Mouse (Mus musculus) gastrocnemius, postnatal 14 days (tissue): ENCODE results near the gene Ndufb3. TPM values are rescaled to one million over a fixed set of nuclear protein-coding genes. Genes with fewer than 3 reads are reported as not detected.
"Not testable (repeated sequence)": the region's sequence is repeated elsewhere in the genome, so short reads cannot be mapped to it uniquely, and the experiment has no call there.

Experiments used
- DNase-seq: peaks from one replicate; pipeline ENCODE4 v3.0.0; 2021; ENCODE audit warnings: mixed read lengths
- intact Hi-C: fragments of 180-260 bp; cut with DNase I; formaldehyde crosslinking; loops from one replicate; pipeline ENCODE4 v1.15.1; 2025; ENCODE audit warnings: low total_unique reads
- total RNA-seq, 2 experiments: library from RNA; stranded (reverse); gene quantifications; 2 replicates each; pipeline ENCODE4 v1.2.3; 2021

The Ndufb3 gene
- total RNA-seq, 2 experiments from 2014 or later: 166 to 184 TPM

DNA sequence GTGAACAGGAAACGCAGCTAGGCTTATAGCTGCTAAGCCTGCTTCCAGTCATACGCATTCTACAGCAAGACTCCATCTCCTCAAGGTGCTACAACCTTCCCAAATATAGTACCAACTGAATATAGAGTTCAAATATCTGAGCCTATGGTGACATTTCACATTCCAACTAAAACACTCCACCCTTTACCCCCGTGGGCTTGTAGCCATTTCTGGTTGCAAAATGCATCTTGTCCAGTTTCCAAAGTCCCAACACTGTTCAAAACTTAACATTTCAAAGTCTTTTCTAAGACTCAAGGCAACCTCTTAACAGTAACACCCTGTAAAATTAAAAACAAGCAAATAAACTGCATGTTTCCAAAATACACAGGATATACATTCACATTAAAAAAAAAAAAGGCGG is 29.0 kb downstream of the Ndufb3 start:
- no peak for DNase-seq
- intact Hi-C loops: no loop called here

DNA sequence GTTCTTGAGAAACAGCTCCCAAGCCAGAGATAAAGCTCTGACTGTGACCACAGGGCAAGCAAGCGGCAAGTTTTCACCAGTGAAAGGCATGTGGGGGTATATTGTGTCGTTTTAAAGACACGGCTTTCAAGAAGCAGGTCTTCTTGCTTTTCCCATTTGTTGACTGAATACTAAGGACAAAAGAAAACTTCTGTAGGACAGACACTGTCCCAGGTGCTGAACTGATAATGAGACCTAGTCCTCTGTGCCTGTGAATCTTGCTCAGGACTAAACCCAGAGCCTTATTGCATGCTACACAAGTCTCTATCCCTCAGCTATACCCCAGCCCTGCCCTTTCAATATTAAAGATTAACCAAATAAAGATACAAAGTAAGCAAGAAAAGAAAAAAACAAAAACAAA is 30.0 kb downstream of the Ndufb3 start:
- intact Hi-C loops: no loop called here

DNA sequence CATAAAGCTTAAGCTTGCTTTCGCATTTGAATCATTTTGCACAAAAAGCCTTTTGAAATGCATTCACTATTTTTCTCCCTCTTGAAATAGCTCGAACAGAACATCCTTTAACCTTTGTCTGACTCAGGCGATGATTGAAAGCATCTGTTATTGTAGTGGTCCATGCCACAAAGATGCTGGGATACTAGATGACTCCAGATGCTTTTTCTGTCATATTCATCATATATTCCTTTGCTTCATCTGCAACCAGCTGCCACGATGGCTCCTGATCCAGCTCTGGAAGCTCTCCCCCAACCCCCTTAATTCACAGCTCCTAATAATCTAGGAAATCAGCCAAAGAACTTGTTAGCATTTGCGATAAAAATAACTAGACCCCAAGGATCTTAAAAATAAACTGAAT is 30.9 kb downstream of the Ndufb3 start:
- no peak for DNase-seq
- intact Hi-C loops: no loop called here

More for the DNA sequence above, 30.0 kb downstream of the Ndufb3 start:
- no peak for DNase-seq

DNA sequence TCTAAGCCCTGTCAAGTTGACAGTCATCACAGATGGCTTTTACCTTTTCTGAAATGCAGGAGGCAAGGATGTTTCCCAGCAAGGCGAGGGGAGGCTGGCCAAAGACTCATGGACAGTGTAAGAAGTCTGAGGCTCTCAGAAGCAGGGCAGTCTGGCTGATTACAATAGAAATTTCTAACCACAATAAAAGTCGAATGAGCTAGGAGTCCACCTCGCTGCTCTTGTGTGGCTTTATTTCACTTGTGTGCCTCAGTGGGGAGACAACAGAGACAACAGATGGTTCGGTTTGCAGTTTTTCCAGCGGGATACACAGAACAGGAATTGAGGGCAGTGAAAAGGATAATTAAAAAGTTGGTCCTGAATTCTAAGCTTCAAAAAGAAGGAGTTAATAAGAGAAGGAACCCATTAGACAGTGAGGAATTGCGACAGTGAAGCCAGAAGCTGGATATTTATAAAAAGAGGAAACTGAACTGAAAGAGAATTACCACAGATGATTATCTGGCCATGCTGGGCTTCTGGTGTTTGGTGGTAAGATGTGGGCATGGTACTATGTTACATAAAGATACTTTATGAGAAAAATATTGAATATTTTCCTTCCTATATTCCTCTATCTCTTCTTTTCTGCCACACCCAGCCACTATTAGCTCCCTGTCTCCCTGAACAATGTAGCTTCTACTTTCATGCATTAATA is 31.9 kb downstream of the Ndufb3 start:
- intact Hi-C loops: no loop called here
- no peak for DNase-seq

DNA sequence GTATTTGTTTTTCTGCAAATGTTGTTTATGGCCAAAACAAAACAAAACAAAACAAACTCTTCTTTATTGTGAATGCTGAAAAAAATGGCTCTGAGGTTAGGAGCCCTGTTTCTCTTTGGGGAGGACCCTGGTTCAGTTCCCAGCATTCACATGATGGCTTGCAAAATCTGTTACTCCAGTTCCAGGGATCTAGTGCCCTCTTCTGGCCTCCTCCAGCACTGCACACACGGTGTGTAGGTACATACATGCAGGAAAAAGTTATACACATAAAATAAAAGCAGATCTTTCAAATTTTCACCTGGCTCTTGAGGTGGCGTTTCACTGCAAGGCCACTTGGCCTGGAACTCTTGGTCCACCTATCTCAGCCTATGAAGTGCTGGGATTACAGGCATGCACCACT is 32.6 kb downstream of the Ndufb3 start:
- DNase-seq: no peak
- intact Hi-C loops: no loop called here

DNA sequence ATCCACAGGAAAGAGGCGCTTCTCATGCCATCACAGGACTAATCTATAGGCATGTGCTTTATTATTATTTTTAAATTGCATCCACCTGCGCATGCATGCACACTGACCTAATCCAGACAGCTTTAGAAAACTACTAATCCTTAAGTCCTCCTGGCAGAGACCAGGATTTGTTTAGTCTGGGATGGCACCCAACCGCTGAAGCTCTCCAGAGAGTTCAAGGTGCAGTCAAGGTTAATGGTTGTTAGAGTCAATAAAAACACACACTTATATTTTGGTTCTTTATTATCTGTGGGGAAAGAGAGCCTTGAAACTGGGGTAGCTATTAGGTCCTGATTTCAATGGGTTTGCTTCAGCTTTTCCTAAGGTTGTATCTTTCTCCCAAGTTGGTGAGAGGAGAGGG is 35.1 kb downstream of the Ndufb3 start:
- DNase-seq: no peak
- intact Hi-C loops: no loop called here

DNA sequence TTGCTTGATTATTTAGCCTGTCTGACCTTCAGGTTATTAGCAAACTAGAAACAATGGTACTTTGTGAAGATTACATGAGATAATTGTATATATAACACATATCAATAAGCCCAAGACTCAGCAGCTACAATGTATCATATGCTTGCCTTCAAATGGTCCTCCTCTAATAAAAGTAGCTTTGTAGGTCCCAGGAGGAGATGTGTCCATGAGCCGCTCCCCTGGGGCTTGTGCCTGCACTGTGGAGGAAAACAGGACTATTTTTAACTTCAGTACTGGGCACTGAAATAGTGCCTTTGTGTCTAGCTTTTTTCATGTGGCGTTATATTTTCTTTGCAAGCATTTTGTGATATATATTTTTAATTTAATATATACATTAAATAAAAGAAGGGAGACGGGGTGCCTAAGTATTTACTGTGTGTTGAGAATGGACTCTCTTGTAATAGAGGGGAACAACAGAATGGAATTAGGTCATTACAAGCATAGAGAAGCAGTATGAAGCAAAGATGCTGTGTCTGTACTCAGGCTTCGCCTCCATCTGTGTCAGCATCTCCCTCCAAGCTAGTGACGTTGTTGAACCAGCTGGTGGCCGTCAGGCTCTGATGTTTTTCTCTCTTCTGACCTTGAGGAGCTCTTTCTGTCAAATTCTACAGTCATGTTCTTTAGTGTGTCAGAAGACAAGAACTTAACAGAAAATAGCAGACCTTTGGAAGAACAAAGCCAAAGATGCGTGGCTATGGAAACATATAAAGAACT is 36.0 kb downstream of the Ndufb3 start:
- DNase-seq: no peak
- intact Hi-C loops: no loop called here

DNA sequence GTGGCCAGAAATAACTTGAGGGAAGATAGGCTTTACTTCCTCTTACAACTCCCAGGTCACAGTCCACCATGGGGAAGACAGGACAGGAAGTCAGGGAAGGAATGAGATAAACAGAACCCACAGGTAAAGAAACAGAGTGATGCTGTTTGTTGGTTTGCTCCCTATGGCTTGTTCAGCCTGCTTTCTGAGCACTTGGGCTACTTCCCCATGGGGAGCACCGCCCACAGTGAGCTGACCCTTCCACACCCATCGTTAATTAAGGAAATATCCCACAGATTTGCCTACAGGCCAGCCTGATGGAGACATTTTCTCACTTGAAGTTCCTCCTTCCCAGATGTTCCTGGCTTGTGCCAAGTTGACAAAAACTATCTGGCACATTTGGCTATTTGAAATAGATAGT is 42.7 kb downstream of the Ndufb3 start:
- intact Hi-C loops, DNase-seq: not testable (repeated sequence)

Other genes starting within 250 kb of the Ndufb3 start
- gene Bzw1, start 193.5 kb upstream of the Ndufb3 start, total RNA-seq: 10 to 100 TPM; 54.4 to 73.9 TPM
- 10 to 100 TPM; 25.2 to 44.5 TPM for gene Clk1, start 162.3 kb upstream of the Ndufb3 start, total RNA-seq
- 1 to 10 TPM; 9.3 to 9.5 TPM for gene Nif3l1, start 141.2 kb upstream of the Ndufb3 start, total RNA-seq
- 10 to 100 TPM; 14.6 to 15.3 TPM for gene Ppil3, start 140.9 kb upstream of the Ndufb3 start, total RNA-seq
- 10 to 100 TPM in 1 of 2 experiments, 1 to 10 TPM in 1; 9.8 to 11.1 TPM for gene Orc2, start 81.3 kb upstream of the Ndufb3 start, total RNA-seq
- gene Fam126b, start 61 bp upstream of the Ndufb3 start, total RNA-seq: 1 to 10 TPM; 5.9 to 7.8 TPM
- gene Als2cr12, start 109.6 kb downstream of the Ndufb3 start, total RNA-seq: not detected
- 10 to 100 TPM; 32.9 to 43.5 TPM for gene Cflar, start 125.1 kb downstream of the Ndufb3 start, total RNA-seq
- 1 to 10 TPM; 6.6 to 8.0 TPM for gene Casp8, start 209.0 kb downstream of the Ndufb3 start, total RNA-seq